Mouse (Mus musculus): Measurements from ENCODE around the gene Myb. TPM values are rescaled to one million over a fixed set of nuclear protein-coding genes. Genes with fewer than 3 reads are reported as not detected.

Gene Myb
- 10 to 100 TPM; 64.4 to 68.7 TPM for total RNA-seq (2023)

DNA sequence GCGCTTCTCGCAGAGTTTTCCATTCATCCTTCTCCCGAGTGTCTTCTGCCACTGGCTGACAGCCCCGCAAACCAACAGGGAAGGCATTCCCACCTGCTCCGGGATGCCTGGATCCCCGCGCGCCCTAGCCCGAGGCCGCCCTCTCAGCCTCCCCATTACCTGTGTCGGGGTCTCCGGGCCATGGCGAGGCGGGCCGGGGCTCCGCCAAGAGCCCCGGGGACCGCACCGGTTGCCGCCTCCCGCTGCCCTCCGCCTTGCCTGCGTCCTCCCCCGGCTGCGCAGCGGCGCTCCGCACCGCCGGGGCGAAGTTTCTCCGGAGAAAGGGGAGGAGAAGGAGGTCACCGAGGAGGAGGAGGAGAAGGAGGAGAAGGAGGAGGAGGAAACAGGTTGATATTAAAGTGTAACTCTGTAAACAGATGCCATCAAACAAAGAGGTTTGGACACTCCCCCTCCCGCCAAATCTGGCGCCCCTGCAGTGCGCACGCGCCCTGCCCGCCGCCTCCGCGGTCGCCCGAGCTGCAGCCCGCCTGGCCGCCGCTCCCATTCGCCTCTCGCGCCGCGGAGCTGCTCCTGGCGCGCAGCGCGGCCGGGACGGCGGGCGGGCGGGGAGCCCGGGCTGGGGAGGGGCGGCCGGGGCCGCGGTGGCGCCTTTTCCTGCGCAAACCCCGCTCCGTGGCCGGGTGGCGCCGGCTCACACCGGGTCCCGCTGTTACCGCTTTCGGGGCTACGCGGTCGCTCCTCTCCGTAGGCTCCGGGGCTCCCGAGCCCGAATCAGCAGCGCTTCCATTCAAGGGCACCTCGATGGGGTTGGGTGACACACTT is at the start of gene Myb:
TSS of gene Myb (minus strand) at position 448 of the 822 bp plus-strand sequence.

Other genes starting within 250 kb of the Myb start
- gene Ahi1, start 208.4 kb downstream of the Myb start, total RNA-seq (2023), result 10 to 100 TPM; 12.4 to 13.0 TPM
- gene Hbs1l, start 135.0 kb upstream of the Myb start, total RNA-seq (2023), result 10 to 100 TPM; 40.8 to 43.9 TPM
- gene Aldh8a1, start 216.3 kb upstream of the Myb start, total RNA-seq (2023), result not detected

Measured in neutrophil, adult 83 days (primary cell).